15 mouse cellular contexts compared by ENCODE assay signal in the genomic region with DNA sequence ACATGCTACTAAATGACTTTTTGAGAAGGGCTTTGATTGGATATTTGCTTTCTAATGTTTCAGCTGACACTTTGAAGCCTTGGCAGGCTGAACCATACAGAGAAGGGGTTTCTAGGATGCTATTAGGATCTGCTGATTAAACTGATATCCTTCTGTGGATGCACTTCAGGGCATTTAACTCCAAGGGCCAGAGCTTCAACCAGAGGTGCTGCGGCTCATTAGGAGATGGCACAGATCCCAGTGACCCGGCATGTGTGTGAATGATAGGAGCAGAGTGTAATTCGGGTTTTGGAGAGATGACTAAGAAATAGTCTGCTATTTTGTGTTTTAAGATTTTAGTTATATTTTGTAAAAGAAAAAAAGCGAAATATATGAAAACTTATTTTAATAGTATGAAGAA. TPM values are rescaled to one million over a fixed set of nuclear protein-coding genes. Genes with fewer than 3 reads are reported as not detected.
DNase-seq lines count a peak whose midpoint lies in the region; ATAC-seq lines count a peak whose summit lies in the region.
"Had no signal": no experiment of that assay in that cellular context is flagged by ENCODE, and none has a peak within 500 bp of the region (broad histone marks: within the 10 kb centered on the region; RNA-seq: fewer than 3 reads in every experiment).

No protein-coding gene starts in this region.

- DNase-seq in cerebellum, postnatal 10 days: peak; percentile 59 to 66
- DNase-seq in cerebellum, adult 8-10 months: no peak
- peak; percentile 47 for DNase-seq in forebrain, embryonic 14.5 days (ENCODE audit: low spot score)
- DNase-seq in heart, adult 18-20 months: no peak
- DNase-seq in right cerebral cortex, postnatal 4 days: no peak
- no peak for DNase-seq in layer of hippocampus, adult 9-11 months
- DNase-seq: gastrocnemius, postnatal 36 days; thymus, postnatal 25 days had no signal

- no peak overlapping the region for H3K27ac ChIP-seq in forebrain, embryonic 14.5 days (ENCODE audit: low read depth, low read length)
- H3K27ac ChIP-seq in hindbrain, embryonic 16.5 days (ENCODE audit: low read depth, low read length): no peak overlapping the region
- no peak overlapping the region for H3K27ac ChIP-seq in neural tube, embryonic 12.5 days
- H3K27ac ChIP-seq: embryonic facial prominence, embryonic 12.5 days; liver, embryonic 14.5 days had no signal

- peaks cover 63% of the 10 kb centered on the region for H3K4me1 ChIP-seq in forebrain, embryonic 14.5 days (ENCODE audit: control insufficient read depth, insufficient read depth, low read length)
- H3K4me1 ChIP-seq in hindbrain, embryonic 16.5 days (ENCODE audit: control insufficient read depth, insufficient read depth, low read depth, low read length): peaks cover 61% of the 10 kb centered on the region
- peaks cover 56% of the 10 kb centered on the region for H3K4me1 ChIP-seq in neural tube, embryonic 12.5 days
- H3K4me1 ChIP-seq: embryonic facial prominence, embryonic 12.5 days had no signal

- no peaks in the 10 kb centered on the region for H3K27me3 ChIP-seq in forebrain, embryonic 14.5 days (replicated peaks; ENCODE audit: control insufficient read depth, insufficient read depth, low read length)
- H3K27me3 ChIP-seq in hindbrain, embryonic 16.5 days (replicated peaks; ENCODE audit: control insufficient read depth, insufficient read depth, low read length): no peaks in the 10 kb centered on the region
- 0 out of 2 replicates have a peak, but pooled peaks cover 3% of the 10 kb centered on the region for H3K27me3 ChIP-seq in neural tube, embryonic 12.5 days (replicated peaks)

- H3K9me3 ChIP-seq in forebrain, embryonic 14.5 days (replicated peaks; ENCODE audit: control insufficient read depth, low read length): no peaks in the 10 kb centered on the region
- H3K9me3 ChIP-seq in hindbrain, embryonic 16.5 days (ENCODE audit: control insufficient read depth, low read length): no peaks in the 10 kb centered on the region
- H3K9me3 ChIP-seq in neural tube, embryonic 12.5 days: no peaks in the 10 kb centered on the region
- H3K9me3 ChIP-seq: embryonic facial prominence, embryonic 12.5 days had no signal

- peaks cover 13% of the 10 kb centered on the region for H3K36me3 ChIP-seq in forebrain, embryonic 14.5 days (ENCODE audit: control insufficient read depth, insufficient read depth, low read length)
- no peaks in the 10 kb centered on the region for H3K36me3 ChIP-seq in hindbrain, embryonic 16.5 days (ENCODE audit: control insufficient read depth, insufficient read depth, low read length)
- H3K36me3 ChIP-seq in neural tube, embryonic 12.5 days: no peaks in the 10 kb centered on the region
- H3K36me3 ChIP-seq: embryonic facial prominence, embryonic 12.5 days had no signal

- 35% methylated on average over 4 of the region's 4 CpGs for WGBS in forebrain, embryonic 14.5 days
- WGBS in hindbrain, embryonic 16.5 days: 43% methylated on average over 4 of the region's 4 CpGs
- 68% methylated on average over 4 of the region's 4 CpGs for WGBS in neural tube, embryonic 12.5 days

- H3K9ac ChIP-seq in forebrain, embryonic 14.5 days (ENCODE audit: low read length): peak overlapping the region; percentile 47; the same call in 1 of the 2 replicates
- H3K9ac ChIP-seq in hindbrain, embryonic 16.5 days (ENCODE audit: low read depth, low read length): peak overlapping the region; percentile 44; the same call in 1 of the 2 replicates
- no peak overlapping the region for H3K9ac ChIP-seq in neural tube, embryonic 12.5 days
- H3K9ac ChIP-seq: embryonic facial prominence, embryonic 12.5 days; liver, embryonic 14.5 days had no signal

- no peak for ATAC-seq in forebrain, embryonic 14.5 days
- no peak for ATAC-seq in hindbrain, embryonic 16.5 days
- no peak for ATAC-seq in neural tube, embryonic 12.5 days (ENCODE audit: low FRiP score, low read depth)
- ATAC-seq: Patski had no signal

- H3K4me2 ChIP-seq in forebrain, embryonic 14.5 days (ENCODE audit: low read length): peak overlapping the region; percentile 87
- H3K4me2 ChIP-seq in hindbrain, embryonic 16.5 days (ENCODE audit: low read length): peak overlapping the region; percentile 92
- H3K4me2 ChIP-seq in neural tube, embryonic 12.5 days (replicated peaks): peak overlapping the region; percentile 84
- H3K4me2 ChIP-seq: embryonic facial prominence, embryonic 12.5 days had no signal

- peak overlapping the region; percentile 91 for H3K4me3 ChIP-seq in forebrain, embryonic 14.5 days (ENCODE audit: low read depth, low read length)
- peak overlapping the region; percentile 43 for H3K4me3 ChIP-seq in hindbrain, embryonic 16.5 days (ENCODE audit: low read length)
- H3K4me3 ChIP-seq in neural tube, embryonic 12.5 days: peak overlapping the region; percentile 15; the same call in 1 of the 2 replicates
- H3K4me3 ChIP-seq: embryonic facial prominence, embryonic 12.5 days had no signal

RNA-seq across cellular contexts. Expression of a gene that starts 8.6 kb away (rescaled TPM):
- 9.4 and 16.0 TPM in 2 replicates for polyA plus RNA-seq in forebrain, embryonic 14.5 days (2014; fragmentation: Nextera tagmentation; extraction: Ambion mirVana)
- polyA plus RNA-seq in hindbrain, embryonic 16.5 days (2015; fragmentation: Nextera tagmentation; extraction: Ambion mirVana): 19.3 and 21.2 TPM in 2 replicates
- polyA plus RNA-seq in neural tube, embryonic 12.5 days (2016; fragmentation: Nextera tagmentation; extraction: Ambion mirVana): 31.1 and 34.7 TPM in 2 replicates
- not detected for total RNA-seq in heart, adult 18-20 months (2021)
- total RNA-seq: gastrocnemius, postnatal 36 days; monocyte, adult 5-6 weeks had no signal
- polyA plus RNA-seq: small intestine, adult 2 months had no signal

Comparison
In these comparisons a context has a peak if more than half of its experiments do, and no peak if none do; other contexts are left out.
1. DNase-seq: peak in cerebellum, postnatal 10 days (2 of 2) and forebrain, embryonic 14.5 days (single experiment); none in cerebellum, adult 8-10 months (single experiment), heart, adult 18-20 months (0 of 2), right cerebral cortex, postnatal 4 days (single experiment) and layer of hippocampus, adult 9-11 months (single experiment).
2. H3K4me3 ChIP-seq: peak in every context shown above with its lines; median percentile 91 in forebrain, embryonic 14.5 days; 43 in hindbrain, embryonic 16.5 days; 15 in neural tube, embryonic 12.5 days.
3. Peak in every context shown above with its lines, with median percentiles within 50 percentile points of each other: H3K4me2 ChIP-seq.